Mouse (Mus musculus) heart, embryonic 14.5 days (tissue): ENCODE results near the gene Ppm1d. TPM values are rescaled to one million over a fixed set of nuclear protein-coding genes. Genes with fewer than 3 reads are reported as not detected.

Experiments
- ATAC-seq: fragments of 200-750 bp; cut with Nextera tagmentation; 2 replicates; pipeline ENCODE4 v1.8.0; 2017; ENCODE audit warnings: low read depth, moderate TSS enrichment; ENCODE audit not compliant: insufficient number of reproducible peaks, insufficient read depth, low FRiP score
- H3K27ac ChIP-seq, 2 experiments: fragments of 200-500 bp in 1 of 2; fragments of 300-500 bp in 1 of 2; sonication (generic) in 1 of 2; replicated peaks in 1 of 2; 2 replicates each; pipeline ENCODE4 v1.5.1; 2012 to 2014; ENCODE audit warnings: low read depth in 2 of 2, low read length in 2 of 2, control low read depth in 1 of 2, mild to moderate bottlenecking in 1 of 2, mixed read lengths in 1 of 2; ENCODE audit not compliant: control insufficient read depth in 1 of 2, insufficient read depth in 1 of 2
- H3K27me3 ChIP-seq: fragments of 300-500 bp; sonication (generic); 2 replicates; pipeline ENCODE4 v1.6.1; 2014; ENCODE audit warnings: mild to moderate bottlenecking, low read length, control low read depth; ENCODE audit not compliant: control insufficient read depth, insufficient read depth
- H3K36me3 ChIP-seq: fragments of 300-500 bp; sonication (generic); 2 replicates; pipeline ENCODE4 v1.6.1; 2014; ENCODE audit warnings: mild to moderate bottlenecking, control low read depth, low read length, mixed read lengths; ENCODE audit not compliant: control insufficient read depth, insufficient read depth
- H3K4me1 ChIP-seq, 2 experiments: fragments of 200-500 bp in 1 of 2; fragments of 300-500 bp in 1 of 2; sonication (generic) in 1 of 2; 2 replicates each; pipeline ENCODE4 v1.6.1; 2012 to 2014; ENCODE audit warnings: low read length in 2 of 2, control low read depth in 1 of 2, mixed read lengths in 1 of 2; ENCODE audit not compliant: control insufficient read depth in 2 of 2, insufficient read depth in 2 of 2
- H3K4me2 ChIP-seq: fragments of 300-500 bp; sonication (generic); 2 replicates; pipeline ENCODE4 v1.6.1; 2014; ENCODE audit warnings: mild to moderate bottlenecking, low read length
- H3K4me3 ChIP-seq, 2 experiments: fragments of 200-500 bp in 1 of 2; fragments of 300-500 bp in 1 of 2; sonication (generic) in 1 of 2; 2 replicates each; pipeline ENCODE4 v1.5.1; 2012 to 2014; ENCODE audit warnings: low read length in 2 of 2, mild to moderate bottlenecking in 2 of 2, control low read depth in 1 of 2, low read depth in 1 of 2, moderate library complexity in 1 of 2; ENCODE audit not compliant: control insufficient read depth in 1 of 2, insufficient read depth in 1 of 2
- H3K9ac ChIP-seq: fragments of 300-500 bp; sonication (generic); 2 replicates; pipeline ENCODE4 v1.6.1; 2014; ENCODE audit warnings: mild to moderate bottlenecking, low read length
- H3K9me3 ChIP-seq: fragments of 300-500 bp; sonication (generic); 2 replicates; pipeline ENCODE4 v1.6.1; 2016; ENCODE audit warnings: low read length, control low read depth; ENCODE audit not compliant: control insufficient read depth
- WGBS: fragments of 180-500 bp; shearing (Covaris S2); extraction: QIAGEN DNeasy Blood & Tissue Kit; methylation state at CpG from one replicate; pipeline ENCODE4 v1.1.7; 2014; 5-methylcytosine and 5-hydroxymethylcytosine counted together
- polyA plus RNA-seq: library from polyadenylated mRNA; unstranded; fragments of >200 nt; fragmentation: Nextera tagmentation; extraction: Ambion mirVana; gene quantifications from 2 replicates; pipeline ENCODE4 v1.2.1, GENCODE M21; 2014

The Ppm1d gene
- polyA plus RNA-seq, 1 experiment from 2014 or later = 16.3 TPM

DNA sequence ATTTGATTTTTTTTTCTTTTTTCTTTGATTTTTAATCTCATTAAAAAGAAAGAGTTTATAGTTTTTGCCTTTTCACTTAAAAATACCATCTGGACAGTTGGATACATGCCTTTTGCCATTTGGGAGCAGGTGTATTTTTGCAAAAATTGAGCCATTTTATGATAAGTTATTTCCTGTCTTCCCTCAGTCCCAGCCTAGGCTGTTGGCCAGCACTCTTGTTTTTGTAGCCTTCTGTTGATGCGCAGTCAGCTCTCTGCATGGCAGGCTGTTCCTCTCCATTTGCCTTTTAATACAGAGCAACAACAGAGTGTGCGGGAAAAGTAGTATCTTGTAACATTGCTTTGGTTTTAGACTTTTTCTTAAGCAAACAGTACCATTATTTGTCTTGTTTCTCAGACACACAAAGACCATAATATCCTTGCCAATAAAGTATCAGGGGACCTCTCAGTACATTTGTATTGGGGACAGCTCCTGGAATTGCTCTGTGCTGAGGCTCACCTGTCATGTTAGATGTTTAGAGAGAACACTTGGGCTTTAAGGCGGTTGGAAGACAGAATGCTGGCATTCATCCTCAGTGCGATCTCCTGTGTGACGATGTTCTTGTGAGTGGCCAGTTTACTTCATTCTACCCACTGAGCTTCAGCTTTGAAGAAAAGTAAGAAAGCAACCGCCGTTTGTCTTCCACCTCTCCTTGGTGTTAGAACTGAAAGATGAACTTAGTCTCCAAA lies 18.3 kb downstream of the Ppm1d start:
- 84% methylated on average over 7 of the region's 7 CpGs for WGBS
- Histone ChIP-seq H3K9me3 (no peaks in the 10 kb centered on the region), H3K36me3 (peaks cover 50% of the 10 kb centered on the region), H3K4me1 (no peaks in the 10 kb centered on the region), H3K4me2 (no peak overlapping the region), H3K27ac (no peak overlapping the region), H3K9ac (no peak overlapping the region), H3K4me3 (no peak overlapping the region), H3K27me3 (no peaks in the 10 kb centered on the region)
- no peak for ATAC-seq

GRCm38 (mm10) chr11:85334778-85335177 lies 23.7 kb downstream of the Ppm1d start:
- Histone ChIP-seq H3K27ac (no peak overlapping the region), H3K9ac (no peak overlapping the region), H3K9me3 (no peaks in the 10 kb centered on the region), H3K4me1 (no peaks in the 10 kb centered on the region), H3K4me2 (no peak overlapping the region), H3K36me3 (peaks cover 89% of the 10 kb centered on the region), H3K27me3 (no peaks in the 10 kb centered on the region), H3K4me3 (no peak overlapping the region)
- no peak for ATAC-seq
- WGBS = 34% methylated on average over 4 of the region's 4 CpGs

DNA sequence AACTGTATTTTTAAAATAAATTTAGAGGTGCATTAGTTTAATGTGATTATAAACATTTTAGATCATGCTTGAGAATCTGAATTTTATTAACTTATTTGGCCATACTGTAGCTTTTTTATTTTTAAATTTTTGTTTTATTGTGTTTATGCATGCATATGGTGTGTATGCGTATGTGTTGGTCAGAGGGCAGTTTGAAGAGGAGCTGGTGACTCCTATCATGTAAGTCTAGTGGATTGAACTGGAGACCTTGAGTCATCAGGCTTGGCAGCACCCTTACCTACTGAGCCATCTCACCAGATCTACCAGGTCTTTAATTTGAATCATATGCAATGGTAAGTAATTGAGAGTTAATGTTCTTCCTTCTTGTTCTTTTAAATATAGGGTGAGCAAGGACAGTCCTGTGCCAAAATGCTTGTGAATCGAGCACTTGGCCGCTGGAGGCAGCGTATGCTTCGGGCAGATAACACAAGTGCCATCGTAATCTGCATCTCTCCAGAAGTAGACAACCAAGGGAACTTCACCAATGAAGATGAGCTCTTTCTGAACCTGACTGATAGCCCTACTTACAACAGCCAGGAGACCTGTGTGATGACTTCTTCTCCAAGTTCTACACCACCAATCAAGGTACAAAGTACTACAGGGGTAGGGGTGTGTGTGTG lies 28.3 kb downstream of the Ppm1d start:
- no peak overlapping the region for H3K4me3 ChIP-seq
- H3K36me3 ChIP-seq = peaks cover 92% of the 10 kb centered on the region
- H3K27ac ChIP-seq = no peak overlapping the region
- no peak overlapping the region for H3K9ac ChIP-seq
- H3K4me2 ChIP-seq = no peak overlapping the region
- H3K9me3 ChIP-seq = no peaks in the 10 kb centered on the region
- H3K4me1 ChIP-seq = no peaks in the 10 kb centered on the region
- no peaks in the 10 kb centered on the region for H3K27me3 ChIP-seq
- 84% methylated on average over 6 of the region's 6 CpGs for WGBS
- no peak for ATAC-seq

DNA sequence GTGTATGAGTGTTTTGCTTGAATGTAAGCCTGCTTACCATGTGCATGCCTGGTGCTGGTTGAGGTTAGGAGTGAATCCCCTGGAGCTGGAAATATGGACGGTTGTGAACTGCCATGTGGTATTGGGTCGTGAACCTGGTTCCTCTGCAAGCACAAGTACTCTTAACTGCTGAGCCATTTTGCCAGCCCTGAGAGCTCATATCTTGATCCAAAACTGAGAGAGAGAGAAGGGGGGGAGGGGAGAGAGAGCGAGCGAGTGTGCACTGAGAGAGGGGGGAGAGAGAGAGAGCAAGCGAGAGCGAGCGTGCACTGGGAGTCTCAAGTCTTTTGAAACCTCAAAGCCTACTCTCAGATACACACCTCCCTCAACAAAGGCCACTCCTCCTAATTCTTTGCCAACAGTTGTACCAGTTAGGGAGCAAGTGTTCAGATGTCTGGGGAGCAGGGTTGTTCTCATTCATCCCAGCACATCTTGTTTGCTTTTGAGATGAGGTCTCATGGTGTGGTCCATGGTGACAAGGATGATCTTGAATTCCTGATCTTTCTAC lies 29.1 kb downstream of the Ppm1d start:
- no peak for ATAC-seq
- no peak overlapping the region for H3K4me2 ChIP-seq
- H3K9me3 ChIP-seq = no peaks in the 10 kb centered on the region
- H3K9ac ChIP-seq = no peak overlapping the region
- no peaks in the 10 kb centered on the region for H3K27me3 ChIP-seq
- no peak overlapping the region for H3K4me3 ChIP-seq
- no peaks in the 10 kb centered on the region for H3K4me1 ChIP-seq
- 81% methylated on average over 7 of the region's 7 CpGs for WGBS
- no peak overlapping the region for H3K27ac ChIP-seq
- H3K36me3 ChIP-seq = peaks cover 89% of the 10 kb centered on the region

DNA sequence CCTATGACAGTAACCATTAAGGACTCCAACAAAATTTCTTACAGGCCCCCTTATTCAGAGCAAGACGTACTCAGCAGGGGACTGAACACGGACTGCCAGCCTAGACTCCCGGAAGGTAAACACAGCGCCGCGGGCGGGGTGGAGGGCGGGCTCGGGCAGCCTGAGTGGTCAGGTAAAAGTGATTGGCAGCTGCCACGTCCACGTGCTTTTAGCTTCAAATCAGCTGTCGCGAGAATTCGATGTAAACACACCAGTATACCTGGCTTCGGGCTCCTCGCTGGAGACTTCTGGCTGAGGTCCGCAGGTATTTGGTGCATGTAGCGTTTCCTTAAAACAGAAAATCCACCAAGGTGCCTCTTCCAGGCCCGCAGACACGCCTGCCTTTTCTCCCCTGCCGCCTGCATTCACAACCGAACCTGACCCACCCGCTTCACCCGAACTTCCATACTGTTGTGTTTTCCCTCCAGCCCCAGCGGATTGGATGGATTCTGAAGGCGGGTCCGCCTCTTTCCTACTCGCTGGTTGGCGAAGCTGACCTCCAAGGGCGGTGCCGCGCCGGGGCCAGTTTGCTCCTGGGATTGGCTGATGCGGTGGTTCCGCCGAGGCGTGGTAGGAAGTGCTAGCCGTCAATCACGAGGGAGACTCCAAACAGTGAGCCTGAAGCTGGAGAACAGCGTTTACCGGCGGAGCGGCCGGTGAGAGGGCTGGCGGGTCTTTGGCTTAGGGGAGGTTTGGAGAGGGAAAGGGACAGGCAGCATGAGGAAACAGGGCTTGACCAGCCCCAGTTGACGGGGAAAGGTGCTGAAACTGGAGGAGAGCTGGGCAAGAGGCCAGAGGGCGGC lies 41.7 kb downstream of the Ppm1d start, which contains the start of gene Bcas3:
Gene Bcas3 (plus strand): TSS at position 629 of the 842 bp plus-strand sequence.
- peak within 1 kb of the TSS; percentile 85 for H3K4me2 ChIP-seq
- peak within 1 kb of the TSS; percentile 64 to 66; a peak in 3 of 4 replicates for H3K27ac ChIP-seq
- H3K27me3 ChIP-seq = no peaks in the 10 kb centered on the region
- peak within 1 kb of the TSS; percentile 75 to 94 for H3K4me3 ChIP-seq
- peak; percentile 98 for ATAC-seq
- H3K36me3 ChIP-seq = peaks cover 9% of the 10 kb centered on the region; the same call in 1 of the 2 replicates
- under 1% methylated on average over 47 of the region's 47 CpGs for WGBS
- H3K9ac ChIP-seq = peak within 1 kb of the TSS; percentile 83
- no peaks in the 10 kb centered on the region for H3K9me3 ChIP-seq
- peaks cover 0 to 11% of the 10 kb centered on the region in 2 experiments; a peak in 2 of 4 replicates for H3K4me1 ChIP-seq

GRCm38 (mm10) chr11:85353819-85354218 lies 42.8 kb downstream of the Ppm1d start:
- H3K4me3 ChIP-seq = peak overlapping the region in 1 of 2 experiments; percentile 75; a peak in 2 of 4 replicates
- no peak for ATAC-seq
- H3K4me2 ChIP-seq = peak overlapping the region; percentile 85
- H3K9ac ChIP-seq = peak overlapping the region; percentile 83
- no peaks in the 10 kb centered on the region for H3K27me3 ChIP-seq
- WGBS = 62% methylated on average over 4 of the region's 4 CpGs
- H3K27ac ChIP-seq = no peak overlapping the region
- peaks cover 0 to 11% of the 10 kb centered on the region in 2 experiments; a peak in 2 of 4 replicates for H3K4me1 ChIP-seq
- no peaks in the 10 kb centered on the region for H3K9me3 ChIP-seq
- H3K36me3 ChIP-seq = peaks cover 9% of the 10 kb centered on the region; the same call in 1 of the 2 replicates

DNA sequence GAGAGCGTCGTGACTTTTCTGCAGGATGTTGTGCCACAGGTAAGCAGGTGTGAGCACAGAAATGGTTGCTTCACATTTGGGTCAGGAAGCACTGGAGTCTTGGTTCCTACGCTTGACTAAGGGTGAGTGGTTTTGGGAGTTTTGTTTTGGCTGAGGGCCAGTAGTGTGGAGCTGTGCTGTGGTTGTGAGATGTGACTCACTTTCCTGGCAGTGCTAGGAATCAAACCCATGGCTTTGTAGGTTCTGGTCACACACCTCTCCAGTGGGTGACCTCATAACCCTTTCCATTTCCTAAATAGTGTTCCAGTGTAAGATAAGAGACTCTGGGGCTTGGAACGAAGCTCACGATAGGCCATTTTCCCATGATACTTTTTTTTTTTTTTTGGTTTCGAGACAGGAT lies 48.6 kb downstream of the Ppm1d start:
- WGBS = 87% methylated on average over 6 of the region's 6 CpGs
- Histone ChIP-seq H3K4me1 (no peaks in the 10 kb centered on the region), H3K4me3 (no peak overlapping the region), H3K27ac (no peak overlapping the region), H3K9ac (no peak overlapping the region), H3K4me2 (no peak overlapping the region), H3K9me3 (no peaks in the 10 kb centered on the region), H3K36me3 (peaks cover 34% of the 10 kb centered on the region), H3K27me3 (no peaks in the 10 kb centered on the region)
- ATAC-seq = no peak
